Mouse (Mus musculus) liver, postnatal 0 days (tissue): Measurements from ENCODE around the gene Mgll.

Experiments used
- CTCF ChIP-seq: sonication (generic); IDR thresholded peaks from 2 replicates; pipeline ENCODE4 v1.5.1; 2016; ENCODE audit warnings: antibody characterized with exemption, low read depth
- EP300 ChIP-seq: IDR thresholded peaks from 2 replicates; pipeline ENCODE4 v1.6.1; 2016; ENCODE audit warnings: antibody characterized with exemption, low read depth, mild to moderate bottlenecking

GRCm38 (mm10) chr6:88792147-88792691 lies 68.0 kb downstream of the Mgll start:
- TF ChIP-seq EP300 = no peak
- no peak for TF ChIP-seq CTCF
